Mouse (Mus musculus): ENCODE results near the gene Ppp2r5e.
A peak's percentile ranks its signal among the peaks of the same experiment; 100 is the strongest.
"Not testable (repeated sequence)": the region's sequence is repeated elsewhere in the genome, so short reads cannot be mapped to it uniquely, and the experiment has no call there.

The Ppp2r5e gene

DNA sequence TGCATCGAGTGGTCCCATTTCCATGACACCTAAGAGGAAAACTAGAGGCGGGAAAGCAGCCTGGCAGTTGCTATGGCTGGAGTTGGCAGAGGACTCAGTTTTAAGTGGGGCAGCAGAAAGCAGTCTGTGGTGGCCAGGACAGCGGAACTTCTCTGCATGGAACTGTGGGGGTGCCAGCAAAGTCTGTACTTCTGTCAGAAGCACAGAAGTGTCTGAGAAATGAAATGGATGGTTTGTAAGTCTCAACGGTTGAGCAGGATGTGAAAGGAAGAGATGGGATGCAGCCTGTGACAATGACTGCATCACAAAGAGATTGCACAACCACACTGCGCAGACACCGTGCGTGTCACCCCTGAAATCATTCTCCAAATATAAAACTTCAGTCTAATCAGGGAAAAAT is 149.8 kb downstream of the Ppp2r5e start:
- no peak for DNase-seq (ENCODE audit: low read depth, low spot score)

DNA sequence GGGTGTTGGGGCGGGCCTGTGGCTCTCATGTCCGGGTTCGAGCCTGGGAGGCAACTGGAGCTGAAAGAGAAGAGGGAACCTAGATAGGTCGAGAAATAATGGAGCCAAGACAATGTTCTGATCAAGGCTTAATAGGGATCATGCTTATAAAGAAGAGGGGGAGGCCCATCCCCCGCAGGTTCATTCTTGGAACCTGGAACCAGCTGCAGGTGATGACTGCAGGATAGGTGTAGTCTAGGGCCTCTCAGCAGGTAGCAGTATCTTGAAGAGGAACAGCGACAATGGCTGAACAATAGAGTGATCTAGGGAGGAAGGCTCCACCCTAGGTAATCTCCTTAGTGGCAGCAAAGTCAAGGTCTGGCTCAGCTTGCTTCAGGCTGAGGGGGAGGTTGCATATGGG is 163.6 kb downstream of the Ppp2r5e start:
- DNase-seq (ENCODE audit: low read depth, low spot score): not testable (repeated sequence)

DNA sequence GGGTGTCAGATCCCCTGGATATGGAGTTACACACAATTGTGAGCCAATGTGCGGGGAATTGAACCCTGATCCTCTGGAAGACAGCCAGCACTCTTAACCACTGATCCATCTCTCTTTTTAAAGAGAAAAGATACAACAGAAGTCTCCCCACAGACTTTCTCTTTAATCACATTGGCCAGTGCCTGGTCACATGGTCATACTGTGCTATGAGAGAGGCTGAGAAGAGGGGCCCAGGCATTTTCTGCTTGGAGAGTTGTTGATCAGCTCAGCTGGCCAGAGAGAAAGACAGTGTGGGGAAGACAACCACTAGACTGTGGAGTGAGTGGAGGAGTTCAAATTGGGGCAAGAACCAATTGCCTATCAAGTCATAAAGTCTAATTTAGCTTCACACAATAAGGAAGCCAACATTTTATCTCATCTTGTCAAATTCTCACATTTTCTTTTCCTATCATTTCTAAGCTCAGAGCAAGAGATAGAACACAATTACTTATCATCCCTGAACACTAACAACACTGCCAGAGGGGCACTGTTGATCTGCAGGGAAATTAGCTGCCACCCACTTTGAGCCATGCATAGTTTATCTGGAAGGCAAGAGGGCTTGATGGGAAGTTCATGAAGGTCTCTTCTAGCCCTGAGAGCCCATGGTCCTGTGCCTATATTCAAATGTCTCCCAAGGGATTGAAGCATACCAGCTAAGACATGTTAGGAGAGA is 166.2 kb downstream of the Ppp2r5e start:
- no peak for DNase-seq (ENCODE audit: low read depth, low spot score)

DNA sequence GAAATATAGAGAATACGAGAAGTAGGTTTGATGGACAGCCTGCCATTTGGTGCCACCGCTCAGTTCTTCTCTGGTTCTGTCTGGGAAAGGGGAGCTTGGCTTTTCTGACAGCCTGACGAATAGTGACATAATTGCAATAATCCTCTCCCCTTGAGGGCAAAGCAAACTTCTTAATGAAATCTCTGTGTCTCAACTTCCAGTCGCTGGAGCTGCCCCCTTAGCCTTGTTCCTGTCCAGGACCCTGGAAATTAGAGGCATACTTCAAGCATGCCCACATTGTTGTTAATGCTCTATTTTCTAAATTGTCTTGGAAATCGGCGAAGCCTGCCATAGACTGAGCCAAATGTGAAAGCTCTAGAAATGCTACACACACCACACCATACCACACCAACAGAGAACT is 167.3 kb downstream of the Ppp2r5e start:
- DNase-seq (ENCODE audit: low read depth, low spot score): no peak

DNA sequence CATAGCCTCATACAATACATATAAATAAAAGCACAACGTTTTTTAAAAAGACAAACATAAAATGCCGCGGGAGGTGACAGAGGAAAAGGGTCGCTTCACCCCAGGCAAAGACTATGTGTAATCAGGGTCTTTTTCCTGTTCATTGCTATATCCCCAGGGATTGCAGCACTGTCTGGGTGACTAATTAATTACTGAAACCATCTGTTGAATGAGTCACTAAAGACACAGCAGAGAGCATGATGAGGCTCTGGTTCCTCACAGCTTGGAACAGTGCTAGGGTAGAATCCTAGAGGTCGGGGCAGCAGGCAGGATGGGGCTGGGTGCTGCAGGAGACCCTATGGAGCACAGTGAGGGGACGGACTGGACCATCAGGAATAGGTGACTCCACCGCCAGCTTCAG is 170.2 kb downstream of the Ppp2r5e start:
- no peak for DNase-seq (ENCODE audit: low read depth, low spot score)

DNA sequence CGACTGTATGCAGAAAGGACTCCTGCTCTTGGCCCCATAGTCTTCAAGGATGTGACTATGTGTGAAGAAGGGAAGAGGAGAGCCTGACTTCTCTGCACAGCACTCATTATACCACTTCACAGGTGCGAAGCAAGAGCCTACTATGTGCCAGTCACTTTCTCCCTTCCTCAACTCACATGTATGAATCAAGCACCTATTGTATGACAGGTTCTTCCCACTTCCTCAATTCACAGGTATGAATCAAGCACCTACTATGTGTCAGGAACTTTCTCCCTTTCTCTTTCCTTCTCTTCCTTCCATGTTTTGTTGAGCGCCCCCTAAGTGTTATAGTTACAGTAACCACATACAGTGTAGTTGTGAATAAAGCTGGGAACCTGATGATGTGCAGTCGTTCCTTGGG is 171.2 kb downstream of the Ppp2r5e start:
- no peak for DNase-seq (ENCODE audit: low read depth, low spot score)

DNA sequence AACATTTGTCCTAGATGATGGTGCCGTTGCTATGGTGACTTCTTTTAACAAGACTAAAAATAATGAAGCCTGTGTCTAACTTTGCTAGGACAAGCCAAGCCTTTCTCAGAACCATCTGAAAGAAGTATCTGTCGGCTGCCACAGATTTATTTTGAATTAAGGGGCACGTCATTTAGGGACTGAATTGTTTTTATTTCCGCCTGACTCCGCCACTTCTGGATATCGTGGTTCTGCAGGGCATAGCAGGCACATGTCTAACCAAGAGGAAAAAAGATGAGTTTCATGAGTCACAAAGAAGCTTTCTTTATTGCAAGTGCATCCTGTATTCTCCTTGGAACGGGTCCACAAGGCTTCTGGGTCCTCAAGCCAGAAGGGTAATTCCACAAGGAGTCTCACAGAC is 171.7 kb downstream of the Ppp2r5e start:
- DNase-seq (ENCODE audit: low read depth, low spot score): peak; percentile 50

DNA sequence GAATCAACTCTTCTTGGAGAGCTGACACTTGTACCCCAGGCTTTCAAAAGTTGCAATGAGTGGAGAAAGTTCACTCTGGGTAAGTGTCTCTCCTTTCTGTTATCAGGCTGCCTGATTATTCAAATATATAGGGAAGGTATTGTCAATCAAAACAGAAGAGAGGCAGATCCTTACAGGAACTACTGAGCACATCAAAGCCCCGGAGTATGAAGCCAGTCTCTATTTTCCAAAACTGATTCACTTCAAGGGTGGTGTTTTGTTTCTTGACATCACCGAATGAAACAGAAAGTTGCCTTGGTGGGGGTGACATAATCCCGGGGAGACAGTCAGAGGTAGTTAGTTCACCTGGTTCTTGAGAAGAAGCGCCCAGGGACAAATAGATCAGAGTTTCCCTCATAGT is 179.4 kb downstream of the Ppp2r5e start, which contains the start of gene Gphb5:
TSS of gene Gphb5 (minus strand) at position 101 of the 400 bp plus-strand sequence.
- no peak for DNase-seq (ENCODE audit: low read depth, low spot score)

DNA sequence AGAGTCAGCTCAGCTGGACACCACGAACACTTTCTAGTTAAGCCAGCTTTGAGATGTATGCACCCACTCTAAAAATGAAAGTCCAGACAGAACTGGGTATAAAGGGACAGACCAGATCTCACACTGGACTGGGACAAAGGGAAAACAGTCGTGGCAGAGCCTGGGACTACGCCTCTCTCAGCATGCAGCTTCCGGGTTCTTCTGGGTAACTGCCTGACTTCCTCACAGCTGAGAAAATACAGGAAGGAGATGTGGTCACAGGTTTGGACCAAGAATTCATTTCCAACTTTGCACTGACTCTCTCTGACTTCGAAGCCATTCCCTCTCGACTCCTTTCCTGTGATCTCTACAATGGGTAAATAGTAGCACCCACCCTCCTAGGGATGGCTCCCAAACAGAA is 181.1 kb downstream of the Ppp2r5e start:
- no peak for DNase-seq (ENCODE audit: low read depth, low spot score)

DNA sequence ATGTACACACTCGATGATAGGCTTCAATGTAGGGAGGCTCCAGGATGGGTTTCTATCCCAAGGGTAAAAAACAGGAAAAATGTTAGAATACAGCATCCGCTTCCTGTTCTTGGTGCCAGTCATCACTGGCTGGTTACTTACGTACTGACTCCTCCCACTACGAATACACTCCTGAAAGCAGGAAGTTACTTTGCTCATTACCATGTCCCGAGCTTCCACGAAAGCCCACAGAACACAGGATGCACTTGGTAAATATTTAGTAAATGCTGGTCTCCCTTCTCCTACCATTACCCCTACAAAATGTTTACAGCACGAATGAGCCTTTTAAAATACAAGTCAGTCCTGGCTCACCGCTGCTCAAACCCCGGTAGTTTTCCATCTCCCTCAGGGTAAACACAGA is 183.1 kb downstream of the Ppp2r5e start:
- DNase-seq (ENCODE audit: low read depth, low spot score): no peak
